Mouse (Mus musculus) heart, adult 2 months (tissue): Measurements from ENCODE around the gene Fam205a1. TPM values are rescaled to one million over a fixed set of nuclear protein-coding genes. Genes with fewer than 3 reads are reported as not detected.
"Not testable (repeated sequence)": the region's sequence is repeated elsewhere in the genome, so short reads cannot be mapped to it uniquely, and the experiment has no call there.

ENCODE experiments used
- DNase-seq, 2 experiments: peaks; one replicate each; pipeline ENCODE4 v3.0.0; 2021
- H3K27ac ChIP-seq: fragments of 200-600 bp; 2 replicates; pipeline ENCODE4 v1.8.1; 2022
- H3K27me3 ChIP-seq: fragments of 200-500 bp; 2 replicates; pipeline ENCODE4 v1.6.1; 2012; ENCODE audit warnings: mild to moderate bottlenecking, low read length, inconsistent platforms, mixed read lengths; ENCODE audit not compliant: control insufficient read depth, insufficient read depth
- H3K36me3 ChIP-seq: fragments of 200-500 bp; 2 replicates; pipeline ENCODE4 v1.6.1; 2012; ENCODE audit warnings: low read length, inconsistent platforms; ENCODE audit not compliant: control insufficient read depth, insufficient read depth
- H3K4me1 ChIP-seq: fragments of 200-500 bp; 2 replicates; pipeline ENCODE4 v1.6.1; 2011; ENCODE audit warnings: low read length; ENCODE audit not compliant: control insufficient read depth, insufficient read depth
- H3K4me3 ChIP-seq: fragments of 200-600 bp; 2 replicates; pipeline ENCODE4 v1.8.1; 2022
- H3K79me2 ChIP-seq: fragments of 200-500 bp; replicated peaks from 2 replicates; pipeline ENCODE4 v1.6.1; 2012; ENCODE audit warnings: mild to moderate bottlenecking, inconsistent platforms, low read length, moderate library complexity, mixed read lengths; ENCODE audit not compliant: control insufficient read depth, insufficient read depth
- H3K9ac ChIP-seq: fragments of 200-500 bp; 2 replicates; pipeline ENCODE4 v1.6.1; 2012; ENCODE audit warnings: low read depth, mild to moderate bottlenecking, control low read depth, inconsistent platforms, low read length, mixed read lengths
- CTCF ChIP-seq: fragments of 200-600 bp; IDR thresholded peaks from 2 replicates; pipeline ENCODE4 v1.8.1; 2022; ENCODE audit warnings: antibody characterized with exemption, mild to moderate bottlenecking, moderate library complexity
- EP300 ChIP-seq: fragments of 200-500 bp; IDR thresholded peaks from 2 replicates; pipeline ENCODE4 v1.6.1; 2011; ENCODE audit warnings: low read depth, low read length, control low read depth; ENCODE audit not compliant: insufficient read depth
- POLR2A ChIP-seq: fragments of 200-500 bp; IDR thresholded peaks from 2 replicates; pipeline ENCODE4 v1.6.1; 2011; ENCODE audit warnings: mild to moderate bottlenecking, low read depth, low read length, control low read depth; ENCODE audit not compliant: insufficient read depth
- WGBS: fragments of 180-500 bp; shearing (Covaris S2); methylation state at CpG from one replicate; pipeline ENCODE4 v1.1.7; 2018; 5-methylcytosine and 5-hydroxymethylcytosine counted together
- intact Hi-C: fragments of 180-260 bp; cut with DNase I; formaldehyde crosslinking; loops from one replicate; pipeline ENCODE4 v1.15.1; 2025
- long read RNA-seq: library from polyadenylated mRNA; stranded (forward); transcript quantifications from one replicate; pipeline ENCODE4 v2.0.0, GENCODE M21; 2021
- polyA plus RNA-seq: library from polyadenylated mRNA; depleted of rRNA; stranded (reverse); fragments of >200 nt; gene quantifications from 2 replicates; pipeline ENCODE4 v1.2.3, GENCODE M21; 2012; rRNA removed
- total RNA-seq, 2 experiments: library from RNA; stranded (reverse); gene quantifications; 2 replicates each; pipeline ENCODE4 v1.2.3; 2021

Gene Fam205a1
- total RNA-seq (not detected), polyA plus RNA-seq (not detected in 2 replicates)
- long read RNA-seq, result 0 reads

DNA sequence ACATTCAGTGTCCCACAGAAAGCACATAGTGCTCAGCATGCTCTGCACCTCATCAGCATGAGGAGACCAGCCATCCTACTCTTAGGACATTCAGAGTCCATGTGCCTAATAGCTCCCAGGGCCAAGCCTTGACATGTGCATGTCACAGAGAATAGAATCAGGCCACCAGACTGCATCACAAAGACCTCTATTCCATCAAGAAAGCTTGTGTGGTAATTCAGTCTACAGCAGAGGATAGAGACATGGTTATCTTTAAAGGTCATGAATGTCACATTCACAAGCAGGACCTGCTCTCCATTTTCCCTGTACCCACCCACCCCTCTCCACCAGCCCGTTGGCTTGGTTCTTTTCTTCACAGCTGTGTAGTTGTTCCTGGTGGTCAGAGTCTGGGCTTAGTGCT, at the start of gene Fam205a1:
Gene Fam205a1 (minus strand): TSS at position 101 of the 400 bp plus-strand sequence.
- H3K4me1 ChIP-seq, H3K4me3 ChIP-seq, H3K27ac ChIP-seq, H3K9ac ChIP-seq, H3K79me2 ChIP-seq, H3K27me3 ChIP-seq, intact Hi-C loops, DNase-seq, H3K36me3 ChIP-seq: not testable (repeated sequence)
- 71% methylated on average over 1 of the region's 1 CpGs for WGBS

DNA sequence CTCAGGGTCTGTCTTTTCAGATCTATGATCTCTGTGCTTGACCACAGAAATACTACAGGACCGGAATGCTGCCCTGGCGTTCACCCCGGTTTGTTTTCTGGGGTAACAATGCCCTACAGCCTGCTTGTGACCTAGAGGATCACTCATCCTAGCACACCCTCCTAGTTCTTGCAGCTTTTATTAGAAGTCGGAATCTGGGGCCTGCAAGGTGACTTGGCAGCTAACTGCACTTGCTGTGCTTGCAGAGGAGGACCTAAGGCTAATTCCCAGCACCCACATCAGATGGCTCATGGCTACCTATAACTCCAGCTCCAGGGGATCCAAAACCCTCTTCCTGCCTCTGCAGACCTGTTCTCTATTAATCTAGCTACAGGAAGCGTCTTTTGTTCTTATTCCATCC, 49.0 kb upstream of the Fam205a1 start:
- H3K27me3 ChIP-seq, result no peaks in the 10 kb centered on the region
- H3K36me3 ChIP-seq, result no peaks in the 10 kb centered on the region
- H3K4me1 ChIP-seq, result no peaks in the 10 kb centered on the region
- no peak for DNase-seq
- no peak overlapping the region for H3K9ac ChIP-seq
- no peak overlapping the region for H3K4me3 ChIP-seq
- intact Hi-C loops, result no loop called here
- no peaks in the 10 kb centered on the region for H3K79me2 ChIP-seq
- H3K27ac ChIP-seq, result no peak overlapping the region
- 77% methylated on average over 5 of the region's 5 CpGs for WGBS
- TF ChIP-seq CTCF, result no peak
- TF ChIP-seq POLR2A, result no peak
- TF ChIP-seq EP300, result no peak

DNA sequence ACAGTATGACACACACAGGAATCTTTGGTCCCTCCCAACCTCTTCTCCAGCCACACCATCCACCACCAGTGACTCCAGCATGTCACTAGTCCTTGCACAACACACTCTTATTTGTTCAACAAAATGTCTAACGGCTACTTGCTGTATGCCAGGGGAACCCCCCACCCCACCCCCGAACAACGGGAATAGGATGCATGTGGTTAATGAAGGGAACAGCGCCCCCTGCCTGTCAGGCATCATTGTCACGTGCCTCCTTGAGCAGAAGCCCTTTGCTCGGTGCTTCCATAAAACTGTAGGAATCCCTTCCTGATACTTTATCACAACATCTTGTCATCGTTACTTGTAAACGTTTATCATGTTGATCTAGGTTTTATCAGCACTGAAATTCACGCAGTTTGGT, 48.5 kb upstream of the Fam205a1 start:
- TF ChIP-seq POLR2A, result no peak
- peak; percentile 42 for TF ChIP-seq CTCF
- WGBS, result 46% methylated on average over 9 of the region's 9 CpGs

DNA sequence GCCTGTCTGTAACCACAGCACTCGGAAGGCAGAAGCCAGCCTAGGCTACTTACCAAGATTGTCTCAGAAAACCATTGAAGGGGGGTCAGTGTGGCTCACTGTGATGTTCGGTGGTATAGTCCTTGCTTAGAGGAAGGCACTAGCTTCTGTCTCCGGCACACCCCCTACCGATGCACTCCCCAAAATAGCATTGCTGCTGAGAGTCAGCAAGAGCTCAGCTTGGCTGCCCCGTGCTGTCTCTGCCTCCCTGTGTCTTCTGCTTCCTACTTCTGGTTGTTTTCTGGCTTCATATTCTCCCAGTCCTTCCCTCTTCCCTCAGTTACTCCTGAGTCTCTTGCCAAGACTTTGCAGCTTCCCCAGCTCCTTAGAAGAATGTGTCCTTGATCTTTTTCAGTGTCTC, 47.2 kb upstream of the Fam205a1 start:
- intact Hi-C loops, result no loop called here
- TF ChIP-seq EP300, result no peak
- no peak for TF ChIP-seq CTCF
- no peak for TF ChIP-seq POLR2A
- 51% methylated on average over 5 of the region's 5 CpGs for WGBS
- Histone ChIP-seq H3K36me3 (no peaks in the 10 kb centered on the region), H3K27me3 (no peaks in the 10 kb centered on the region), H3K4me1 (no peaks in the 10 kb centered on the region), H3K79me2 (no peaks in the 10 kb centered on the region), H3K9ac (no peak overlapping the region), H3K27ac (no peak overlapping the region), H3K4me3 (no peak overlapping the region)
- no peak for DNase-seq

More for the DNA sequence above, 48.5 kb upstream of the Fam205a1 start:
- Histone ChIP-seq H3K9ac (no peak overlapping the region), H3K27ac (no peak overlapping the region), H3K79me2 (no peaks in the 10 kb centered on the region), H3K36me3 (no peaks in the 10 kb centered on the region), H3K4me3 (no peak overlapping the region), H3K4me1 (no peaks in the 10 kb centered on the region), H3K27me3 (no peaks in the 10 kb centered on the region)
- intact Hi-C loops, result no loop called here
- DNase-seq, result no peak

DNA sequence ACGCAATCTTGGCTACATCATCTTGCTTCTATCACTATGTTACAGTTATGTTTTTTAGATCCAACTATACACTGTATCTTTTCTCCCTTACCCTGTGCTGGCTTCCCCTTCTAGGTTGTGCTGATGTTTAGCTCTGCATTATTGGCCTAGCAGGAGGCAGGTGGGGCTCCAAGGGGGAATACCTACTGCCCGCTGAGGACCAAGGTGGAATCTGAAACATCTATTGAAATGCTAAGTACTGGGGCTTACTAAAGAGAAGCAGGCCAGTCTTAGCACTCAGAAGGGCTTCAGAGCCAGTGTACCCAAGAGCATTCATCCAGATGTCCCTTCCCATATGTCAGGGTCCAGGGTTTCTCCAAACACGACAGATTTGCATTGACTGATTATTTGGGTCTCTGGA, 45.2 kb upstream of the Fam205a1 start:
- Histone ChIP-seq H3K27me3 (no peaks in the 10 kb centered on the region), H3K79me2 (no peaks in the 10 kb centered on the region), H3K4me3 (no peak overlapping the region), H3K27ac (no peak overlapping the region), H3K4me1 (no peaks in the 10 kb centered on the region), H3K9ac (no peak overlapping the region), H3K36me3 (no peaks in the 10 kb centered on the region)
- 52% methylated on average over 3 of the region's 3 CpGs for WGBS
- intact Hi-C loops, result no loop called here
- TF ChIP-seq CTCF (no peak), POLR2A (no peak), EP300 (no peak)
- no peak for DNase-seq

DNA sequence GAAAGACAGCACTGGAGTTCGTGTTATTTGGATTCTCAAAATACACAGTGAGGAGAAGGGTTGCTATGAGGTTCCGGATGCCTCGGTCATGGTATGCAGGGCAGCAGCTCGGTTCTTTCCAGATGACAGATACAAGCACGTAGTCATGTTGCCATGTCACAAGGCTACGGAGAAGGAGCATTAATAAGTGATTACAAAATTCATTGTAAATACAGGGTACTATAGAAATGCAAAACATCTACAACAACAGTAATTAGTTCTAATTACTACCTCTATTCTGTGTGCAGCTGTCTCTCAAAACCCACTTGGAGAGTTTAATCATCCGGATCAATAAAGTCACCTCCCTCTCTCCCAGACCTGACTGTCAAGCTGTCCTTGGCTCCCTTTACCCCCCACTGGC, 41.4 kb upstream of the Fam205a1 start:
- Histone ChIP-seq H3K4me1 (no peaks in the 10 kb centered on the region), H3K4me3 (no peak overlapping the region), H3K36me3 (no peaks in the 10 kb centered on the region), H3K27me3 (no peaks in the 10 kb centered on the region), H3K9ac (no peak overlapping the region), H3K79me2 (no peaks in the 10 kb centered on the region), H3K27ac (no peak overlapping the region)
- no peak for DNase-seq
- WGBS, result 80% methylated on average over 7 of the region's 7 CpGs
- TF ChIP-seq CTCF, result no peak
- no peak for TF ChIP-seq POLR2A
- TF ChIP-seq EP300, result no peak
- intact Hi-C loops, result no loop called here
